Mouse (Mus musculus): ENCODE results near the gene Psmb3.

DNA sequence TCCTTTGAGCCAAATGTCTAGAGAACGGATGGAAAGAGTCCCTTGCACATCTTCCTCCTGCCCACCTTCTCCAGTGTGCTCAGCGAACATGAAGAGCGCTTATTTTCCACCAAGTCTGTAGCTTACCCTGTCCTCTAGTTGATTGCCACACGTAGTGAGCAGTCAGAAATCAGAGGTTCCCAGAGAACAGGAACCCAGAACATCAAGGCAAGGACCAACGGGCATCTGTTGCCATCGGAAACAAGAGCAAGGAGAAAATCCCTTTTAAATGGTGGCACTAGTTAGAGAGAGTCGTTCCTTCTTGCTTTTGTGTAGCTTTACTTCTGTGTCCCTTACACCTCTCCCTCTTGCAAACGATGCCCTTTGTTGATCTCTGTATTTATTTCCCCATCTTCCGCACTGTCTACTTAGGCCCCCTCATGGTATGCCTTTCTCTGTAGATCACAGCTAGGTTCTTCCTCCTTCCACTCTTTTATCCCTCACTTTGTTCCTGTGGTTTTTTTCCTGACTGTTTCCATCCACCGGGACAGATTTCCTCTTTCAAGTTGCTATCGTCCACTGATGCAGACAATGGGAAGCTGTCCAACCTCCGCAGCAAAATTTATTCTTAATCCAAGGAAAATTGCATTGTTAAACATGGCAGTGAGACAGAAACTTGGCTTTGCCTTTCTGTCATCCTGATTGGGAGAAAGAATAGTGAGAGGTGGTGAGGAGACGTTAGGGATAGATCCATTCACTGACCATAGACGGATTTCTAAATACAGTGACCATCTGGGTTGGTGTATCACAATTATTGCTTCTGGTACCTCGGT, 1.4 kb upstream of the Psmb3 start:
- no peak for TF ChIP-seq CTCF (IDR thresholded peaks at IDR 0.05; ENCODE audit: extremely low read depth, insufficient read depth, insufficient read length, insufficient replicate concordance)
- no peak for TF ChIP-seq POLR2A (IDR thresholded peaks at IDR 0.05; ENCODE audit: low read depth, low read length)
